Mouse (Mus musculus): ENCODE data around the gene Gm10160.
A peak's percentile ranks its signal among the peaks of the same experiment; 100 is the strongest.

The Gm10160 gene

GRCm38 (mm10) chr7:81827806-81828667 lies 27.6 kb downstream of the Gm10160 start:
- DNase-seq (ENCODE audit: low read depth), result peak; percentile 42

GRCm38 (mm10) chr7:81825381-81825780 lies 30.2 kb downstream of the Gm10160 start:
- DNase-seq (ENCODE audit: low read depth), result no peak

- DNase-seq (ENCODE audit: low read depth), result no peak
Measured at GRCm38 (mm10) chr7:81824906-81825305, 30.7 kb downstream of the Gm10160 start.

- no peak for DNase-seq (ENCODE audit: low read depth)
Measured at GRCm38 (mm10) chr7:81806067-81806466, 49.5 kb downstream of the Gm10160 start.
